Mouse (Mus musculus): Measurements from ENCODE around the gene Gzmk.

Gene Gzmk

GRCm38 (mm10) chr13:113202184-113202583 lies 23.5 kb downstream of the Gzmk start:
- no peak for DNase-seq (ENCODE audit: low read depth, low spot score)

- DNase-seq (ENCODE audit: low read depth, low spot score) = no peak
Measured at GRCm38 (mm10) chr13:113201631-113202030, 24.1 kb downstream of the Gzmk start.

GRCm38 (mm10) chr13:113200726-113201125 lies 25.0 kb downstream of the Gzmk start:
- DNase-seq (ENCODE audit: low read depth, low spot score) = peak; percentile 19

- no peak for DNase-seq (ENCODE audit: low read depth, low spot score)
Measured at GRCm38 (mm10) chr13:113199331-113199730, 26.4 kb downstream of the Gzmk start.

DNA sequence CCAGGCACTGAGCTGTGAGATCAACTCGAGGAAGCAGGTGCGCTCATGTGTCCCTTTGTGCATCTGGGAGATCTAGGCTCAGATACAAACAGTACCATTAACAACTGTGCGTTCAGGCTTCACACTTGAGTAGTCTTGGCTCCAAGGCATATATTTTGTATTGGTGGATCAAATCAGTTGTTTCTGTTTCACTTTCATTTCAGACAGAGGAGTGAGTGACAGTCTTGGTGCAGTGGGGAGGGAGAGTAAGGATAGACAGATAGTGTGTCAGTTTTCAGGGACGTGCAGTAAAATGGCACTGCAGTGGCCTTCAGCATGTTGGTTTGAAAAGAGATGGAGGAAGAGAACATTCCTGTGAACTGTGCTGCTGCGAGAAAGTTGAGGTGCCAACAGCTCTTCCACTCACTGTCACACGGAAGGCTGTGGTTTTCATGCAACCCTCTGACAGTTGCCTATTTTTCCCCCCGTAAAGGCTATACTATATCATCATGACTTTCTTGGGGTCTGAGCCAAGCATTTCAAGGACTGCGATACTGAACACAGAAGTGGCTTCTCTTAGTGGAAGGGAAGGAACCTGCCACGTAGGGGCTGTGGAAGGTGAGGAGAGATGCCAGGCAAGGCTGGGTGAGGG lies 27.7 kb downstream of the Gzmk start:
- no peak for DNase-seq (ENCODE audit: low read depth, low spot score)

GRCm38 (mm10) chr13:113196808-113197674 lies 28.7 kb downstream of the Gzmk start:
- no peak for DNase-seq (ENCODE audit: low read depth, low spot score)

DNA sequence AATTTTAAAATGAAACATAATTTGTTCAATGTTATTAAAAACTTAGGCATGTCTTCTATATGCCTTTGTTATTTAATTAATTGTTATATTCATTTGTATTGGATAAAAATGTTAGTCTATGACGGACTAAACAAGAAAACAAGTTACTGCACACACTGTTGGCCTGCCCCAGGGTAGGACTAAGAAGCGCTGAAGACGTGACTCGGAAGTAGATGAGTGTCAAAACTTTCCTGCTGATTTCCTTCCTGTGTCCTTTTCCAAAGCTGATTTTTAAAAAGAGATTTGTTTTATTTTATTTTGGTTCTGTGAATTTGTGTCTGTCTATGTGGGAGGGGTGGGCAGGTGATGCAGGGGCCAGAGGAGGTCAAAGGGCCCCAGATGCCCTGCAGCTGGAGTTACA lies 42.0 kb downstream of the Gzmk start:
- no peak for DNase-seq (ENCODE audit: low read depth, low spot score)

- DNase-seq (ENCODE audit: low read depth, low spot score) = no peak
Measured at GRCm38 (mm10) chr13:113183310-113183709, 42.4 kb downstream of the Gzmk start.

GRCm38 (mm10) chr13:113174162-113174561 lies 51.5 kb downstream of the Gzmk start:
- no peak for DNase-seq (ENCODE audit: low read depth, low spot score)

DNA sequence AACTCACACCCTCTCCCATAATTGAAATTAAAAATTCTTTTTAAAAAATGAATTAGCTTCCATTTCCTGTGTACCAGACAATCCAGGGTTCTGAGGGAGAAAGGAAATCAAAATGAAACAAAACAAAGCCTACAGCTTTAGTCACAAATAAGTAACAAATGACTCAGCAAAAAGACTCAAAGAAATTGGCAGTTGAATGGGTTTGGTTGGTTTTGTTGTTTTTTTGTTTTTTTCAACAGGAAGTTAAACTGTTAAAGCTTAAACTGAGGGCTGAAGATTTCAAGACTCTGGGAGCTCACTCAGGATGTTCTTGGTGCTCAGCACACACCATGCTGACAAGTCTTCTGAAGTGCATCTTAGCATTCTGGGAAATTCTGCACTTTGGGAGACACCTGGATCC lies 55.5 kb downstream of the Gzmk start:
- no peak for DNase-seq (ENCODE audit: low read depth, low spot score)

GRCm38 (mm10) chr13:113168018-113168534 lies 57.6 kb downstream of the Gzmk start:
- no peak for DNase-seq (ENCODE audit: low read depth, low spot score)

DNA sequence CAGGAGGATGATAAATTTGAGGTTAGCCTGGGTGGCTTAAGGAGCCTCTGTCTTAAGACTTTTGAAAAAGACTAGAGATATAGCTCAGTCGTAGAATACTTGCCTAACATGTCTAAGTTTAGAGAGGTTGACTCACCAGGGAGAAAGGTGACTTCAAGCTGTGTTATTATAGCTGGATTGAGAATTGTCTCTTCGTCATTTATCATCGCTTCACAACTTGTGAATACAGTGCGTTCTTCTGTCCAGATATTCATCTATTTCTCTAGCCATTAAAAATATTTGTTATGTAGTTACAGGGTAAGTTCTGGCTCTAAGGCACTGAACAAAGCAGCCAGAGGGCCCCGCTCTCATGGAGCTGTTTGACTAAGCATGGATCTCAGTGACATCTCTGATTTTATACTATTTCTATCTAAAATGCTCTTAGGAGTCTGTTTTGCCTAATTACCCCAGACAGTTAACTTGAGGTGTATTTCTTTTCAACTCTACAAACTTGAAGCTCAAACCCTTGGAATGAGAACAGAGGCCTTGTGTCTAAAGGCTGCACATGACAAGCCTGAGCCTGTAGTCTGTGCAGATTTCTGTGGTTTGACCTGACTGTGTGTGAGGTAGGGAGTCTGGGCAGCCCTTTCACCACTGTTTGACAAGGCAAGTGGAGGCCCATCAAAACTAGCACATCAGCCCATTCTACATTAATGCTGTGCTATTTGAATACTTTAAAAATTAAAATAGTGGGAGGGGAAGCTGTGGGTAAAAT lies 61.3 kb downstream of the Gzmk start:
- no peak for DNase-seq (ENCODE audit: low read depth, low spot score)

DNA sequence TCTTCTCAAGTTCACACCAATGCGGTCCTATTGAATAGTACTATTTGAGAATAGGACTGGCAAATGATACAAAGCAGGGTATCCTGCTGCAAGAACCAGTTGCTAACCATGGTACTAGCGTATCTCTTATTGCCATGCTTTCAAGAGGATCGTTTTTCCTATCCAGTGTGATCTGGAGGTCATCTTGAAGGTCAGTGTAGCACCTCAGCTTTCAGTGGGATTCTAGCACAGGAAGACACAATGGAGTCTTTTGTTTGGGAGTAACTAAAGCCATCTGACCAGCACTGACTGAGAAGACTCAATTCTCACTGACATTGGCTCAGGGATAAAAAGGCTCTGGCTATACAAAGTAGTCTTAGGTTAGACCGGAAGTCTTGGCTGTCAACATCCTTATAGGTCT lies 74.2 kb downstream of the Gzmk start:
- DNase-seq (ENCODE audit: low read depth, low spot score) = no peak

GRCm38 (mm10) chr13:113139597-113139996 lies 86.1 kb downstream of the Gzmk start:
- DNase-seq (ENCODE audit: low read depth, low spot score) = no peak

- no peak for DNase-seq (ENCODE audit: low read depth, low spot score)
Measured at GRCm38 (mm10) chr13:113129974-113130373, 95.7 kb downstream of the Gzmk start.
